Mouse (Mus musculus): Measurements from ENCODE around the gene Lamtor4. TPM values are rescaled to one million over a fixed set of nuclear protein-coding genes. Genes with fewer than 3 reads are reported as not detected.

Lamtor4 gene
- polyA plus RNA-seq, 1 experiment from 2014 or later: 68.5 TPM

DNA sequence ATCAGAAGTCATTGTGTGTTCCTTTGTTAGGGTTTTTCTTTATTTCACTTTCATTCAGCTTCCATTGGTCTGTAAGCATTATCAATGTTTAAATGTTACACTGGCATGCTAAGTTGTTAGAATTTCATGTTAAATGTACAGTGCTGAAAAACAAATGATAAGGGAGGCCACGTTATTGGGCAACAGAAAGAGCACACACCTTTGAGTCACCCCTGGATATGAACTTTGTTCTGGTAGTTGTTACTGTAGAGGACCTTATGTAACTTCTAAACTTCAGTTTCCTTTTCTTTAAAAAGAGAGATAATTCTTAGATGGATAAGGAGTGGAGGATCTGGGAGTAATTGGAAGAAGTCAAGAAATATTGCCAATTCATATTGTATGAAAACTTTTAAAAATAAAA, 36.4 kb downstream of the Lamtor4 start:
- WGBS: 75% methylated on average over 1 of the region's 1 CpGs
- no peaks in the 10 kb centered on the region for H3K9me3 ChIP-seq (ENCODE audit: control insufficient read depth, low read length)
- H3K27ac ChIP-seq (ENCODE audit: low read depth): no peak overlapping the region
- no peak for ATAC-seq (replicated peaks; ENCODE audit: low FRiP score, low TSS enrichment, low read depth)
- H3K36me3 ChIP-seq (ENCODE audit: control insufficient read depth, insufficient read depth, low read length): no peaks in the 10 kb centered on the region
- no peaks in the 10 kb centered on the region for H3K4me1 ChIP-seq (replicated peaks; ENCODE audit: control insufficient read depth, insufficient read depth, low read length)
- no peak overlapping the region for H3K4me3 ChIP-seq (ENCODE audit: low read depth, low read length)
- DNase-seq (ENCODE audit: low spot score): no peak
- H3K4me2 ChIP-seq (ENCODE audit: low read length): no peak overlapping the region
- no peak overlapping the region for H3K9ac ChIP-seq (ENCODE audit: low read length)
- H3K27me3 ChIP-seq (replicated peaks; ENCODE audit: control insufficient read depth, insufficient read depth, low read length): no peaks in the 10 kb centered on the region

DNA sequence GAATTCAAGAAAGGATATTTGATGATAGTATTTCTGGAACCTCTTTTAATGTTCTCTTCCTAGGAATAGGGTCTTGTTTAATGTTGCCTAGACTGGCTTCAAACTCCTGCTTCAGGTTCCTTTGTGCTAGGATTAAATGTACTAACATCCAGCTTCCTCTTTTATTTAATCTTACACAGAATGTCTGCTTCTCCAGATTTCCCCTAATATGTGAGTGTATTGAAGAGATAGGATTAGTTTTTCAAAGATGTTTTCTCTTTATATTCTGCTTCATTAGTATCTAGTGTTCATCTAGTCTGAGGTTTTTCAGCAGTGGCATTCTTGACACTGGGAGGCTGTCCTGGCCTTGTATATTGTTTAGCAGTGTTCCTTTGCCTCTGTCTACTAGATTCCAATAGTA, 38.9 kb downstream of the Lamtor4 start:
- no peak overlapping the region for H3K4me3 ChIP-seq (ENCODE audit: low read depth, low read length)
- no peaks in the 10 kb centered on the region for H3K36me3 ChIP-seq (ENCODE audit: control insufficient read depth, insufficient read depth, low read length)
- H3K4me1 ChIP-seq (replicated peaks; ENCODE audit: control insufficient read depth, insufficient read depth, low read length): no peaks in the 10 kb centered on the region
- DNase-seq (ENCODE audit: low spot score) (no peak), ATAC-seq (replicated peaks; ENCODE audit: low FRiP score, low TSS enrichment, low read depth) (no peak)
- H3K9ac ChIP-seq (ENCODE audit: low read length): no peak overlapping the region
- H3K4me2 ChIP-seq (ENCODE audit: low read length): no peak overlapping the region
- no peaks in the 10 kb centered on the region for H3K27me3 ChIP-seq (replicated peaks; ENCODE audit: control insufficient read depth, insufficient read depth, low read length)
- H3K27ac ChIP-seq (ENCODE audit: low read depth): no peak overlapping the region
- H3K9me3 ChIP-seq (ENCODE audit: control insufficient read depth, low read length): no peaks in the 10 kb centered on the region

DNA sequence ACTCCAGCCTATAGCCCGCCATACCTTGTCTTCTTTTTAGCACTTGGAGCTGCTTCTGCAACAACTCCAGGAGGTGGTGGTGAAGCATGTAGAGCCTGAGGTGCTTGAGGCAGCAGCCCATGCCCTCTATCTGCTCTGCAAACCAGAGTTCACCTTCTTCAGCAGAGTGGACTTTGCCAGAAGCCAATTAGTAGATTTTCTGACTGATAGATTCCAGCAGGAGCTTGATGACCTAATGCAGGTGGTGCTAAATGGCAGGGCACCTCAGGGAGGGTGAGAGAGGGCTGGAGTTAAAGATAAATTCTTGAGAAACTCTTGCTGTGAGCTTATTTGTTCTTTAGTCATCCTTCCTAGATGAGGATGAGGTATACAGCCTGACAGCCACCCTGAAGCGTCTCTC, 44.3 kb downstream of the Lamtor4 start:
- ATAC-seq (replicated peaks; ENCODE audit: low FRiP score, low TSS enrichment, low read depth) (no peak), DNase-seq (ENCODE audit: low spot score) (no peak)
- Histone ChIP-seq H3K27me3 (replicated peaks; ENCODE audit: control insufficient read depth, insufficient read depth, low read length) (no peaks in the 10 kb centered on the region), H3K36me3 (ENCODE audit: control insufficient read depth, insufficient read depth, low read length) (no peaks in the 10 kb centered on the region), H3K4me3 (ENCODE audit: low read depth, low read length) (no peak overlapping the region), H3K4me1 (replicated peaks; ENCODE audit: control insufficient read depth, insufficient read depth, low read length) (no peaks in the 10 kb centered on the region), H3K9me3 (ENCODE audit: control insufficient read depth, low read length) (no peaks in the 10 kb centered on the region), H3K4me2 (ENCODE audit: low read length) (no peak overlapping the region), H3K9ac (ENCODE audit: low read length) (no peak overlapping the region), H3K27ac (ENCODE audit: low read depth) (no peak overlapping the region)
- WGBS: 77% methylated on average over 2 of the region's 2 CpGs

Other genes with a start within 250 kb of the Lamtor4 start
- not detected in 2 replicates for gene Smok3a, start 234.2 kb upstream of the Lamtor4 start, polyA plus RNA-seq (2014; fragmentation: Nextera tagmentation; extraction: Ambion mirVana)
- not detected in 2 replicates for gene Smok3b, start 234.1 kb upstream of the Lamtor4 start, polyA plus RNA-seq (2014; fragmentation: Nextera tagmentation; extraction: Ambion mirVana)
- gene Smok3c, start 202.3 kb upstream of the Lamtor4 start, polyA plus RNA-seq (2014; fragmentation: Nextera tagmentation; extraction: Ambion mirVana): not detected in 2 replicates
- 24.5 and 26.3 TPM in 2 replicates for gene Zkscan1, start 170.4 kb upstream of the Lamtor4 start, polyA plus RNA-seq (2014; fragmentation: Nextera tagmentation; extraction: Ambion mirVana)
- gene Zscan21, start 138.6 kb upstream of the Lamtor4 start, polyA plus RNA-seq (2014; fragmentation: Nextera tagmentation; extraction: Ambion mirVana): 53.6 and 66.2 TPM in 2 replicates
- 14.5 and 15.1 TPM in 2 replicates for gene Zfp113, start 99.7 kb upstream of the Lamtor4 start, polyA plus RNA-seq (2014; fragmentation: Nextera tagmentation; extraction: Ambion mirVana)
- 250 and 257 TPM in 2 replicates for gene Cops6, start 94.4 kb upstream of the Lamtor4 start, polyA plus RNA-seq (2014; fragmentation: Nextera tagmentation; extraction: Ambion mirVana)
- 19.1 and 21.7 TPM in 2 replicates for gene Ap4m1, start 83.5 kb upstream of the Lamtor4 start, polyA plus RNA-seq (2014; fragmentation: Nextera tagmentation; extraction: Ambion mirVana)
- gene Mcm7, start 83.1 kb upstream of the Lamtor4 start, polyA plus RNA-seq (2014; fragmentation: Nextera tagmentation; extraction: Ambion mirVana): 182 and 207 TPM in 2 replicates
- 82.6 and 90.3 TPM in 2 replicates for gene Taf6, start 68.0 kb upstream of the Lamtor4 start, polyA plus RNA-seq (2014; fragmentation: Nextera tagmentation; extraction: Ambion mirVana)
- gene Cnpy4, start 68.0 kb upstream of the Lamtor4 start, polyA plus RNA-seq (2014; fragmentation: Nextera tagmentation; extraction: Ambion mirVana): 44.4 and 49.0 TPM in 2 replicates
- 8.4 and 9.7 TPM in 2 replicates for gene Mblac1, start 61.2 kb upstream of the Lamtor4 start, polyA plus RNA-seq (2014; fragmentation: Nextera tagmentation; extraction: Ambion mirVana)
- gene Nxpe5, start 29.6 kb upstream of the Lamtor4 start, polyA plus RNA-seq (2014; fragmentation: Nextera tagmentation; extraction: Ambion mirVana): 0.04 TPM in 1 of 2 replicates, not detected in the other
- gene BC037034, start 8.6 kb downstream of the Lamtor4 start, polyA plus RNA-seq (2014; fragmentation: Nextera tagmentation; extraction: Ambion mirVana): 4.4 and 7.5 TPM in 2 replicates
- 1.5 and 1.8 TPM in 2 replicates for gene Gal3st4, start 17.4 kb downstream of the Lamtor4 start, polyA plus RNA-seq (2014; fragmentation: Nextera tagmentation; extraction: Ambion mirVana)
- 0.12 and 0.17 TPM in 2 replicates for gene Gm43720, start 24.5 kb downstream of the Lamtor4 start, polyA plus RNA-seq (2014; fragmentation: Nextera tagmentation; extraction: Ambion mirVana)
- gene Gpc2, start 24.5 kb downstream of the Lamtor4 start, polyA plus RNA-seq (2014; fragmentation: Nextera tagmentation; extraction: Ambion mirVana): 3.4 and 4.9 TPM in 2 replicates
- gene Stag3, start 24.8 kb downstream of the Lamtor4 start, polyA plus RNA-seq (2014; fragmentation: Nextera tagmentation; extraction: Ambion mirVana): 3.0 and 4.6 TPM in 2 replicates
- 0.16 and 0.55 TPM in 2 replicates for gene Pvrig, start 86.5 kb downstream of the Lamtor4 start, polyA plus RNA-seq (2014; fragmentation: Nextera tagmentation; extraction: Ambion mirVana)
- gene Zfp157, start 186.0 kb downstream of the Lamtor4 start, polyA plus RNA-seq (2014; fragmentation: Nextera tagmentation; extraction: Ambion mirVana): 33.7 and 39.0 TPM in 2 replicates

Data from intestine, embryonic 14.5 days (tissue).